Mouse (Mus musculus) testis, adult 2 months (tissue): ENCODE results near the gene Gm21921. TPM values are rescaled to one million over a fixed set of nuclear protein-coding genes. Genes with fewer than 3 reads are reported as not detected.
"Not testable (repeated sequence)": the region's sequence is repeated elsewhere in the genome, so short reads cannot be mapped to it uniquely, and the experiment has no call there.

Experiments used
- H3K27ac ChIP-seq: fragments of 200-500 bp; 2 replicates; pipeline ENCODE4 v1.5.1; 2012; ENCODE audit warnings: low read depth, low read length; ENCODE audit not compliant: control insufficient read depth, insufficient read depth
- H3K27me3 ChIP-seq: fragments of 200-500 bp; 2 replicates; pipeline ENCODE4 v1.6.1; 2012; ENCODE audit warnings: mild to moderate bottlenecking, low read length, moderate library complexity; ENCODE audit not compliant: control insufficient read depth, insufficient read depth
- H3K36me3 ChIP-seq: fragments of 200-500 bp; 2 replicates; pipeline ENCODE4 v1.6.1; 2012; ENCODE audit warnings: mild to moderate bottlenecking, low read length; ENCODE audit not compliant: control insufficient read depth, insufficient read depth
- H3K4me1 ChIP-seq: fragments of 200-500 bp; 2 replicates; pipeline ENCODE4 v1.6.1; 2012; ENCODE audit warnings: low read length; ENCODE audit not compliant: control insufficient read depth, insufficient read depth
- H3K4me3 ChIP-seq: fragments of 200-500 bp; 2 replicates; pipeline ENCODE4 v1.5.1; 2012; ENCODE audit warnings: low read depth, mild to moderate bottlenecking, low read length, moderate library complexity, mixed read lengths; ENCODE audit not compliant: control insufficient read depth
- polyA plus RNA-seq: library from polyadenylated mRNA; depleted of rRNA; stranded (reverse); fragments of >200 nt; gene quantifications from 2 replicates; pipeline ENCODE4 v1.2.3, GENCODE M21; 2012; rRNA removed

Gm21921 gene
- polyA plus RNA-seq, result 0.11 TPM in 1 of 2 replicates, not detected in the other

- H3K4me1 ChIP-seq, H3K4me3 ChIP-seq, H3K36me3 ChIP-seq, H3K27ac ChIP-seq, H3K27me3 ChIP-seq: not testable (repeated sequence)
Measured at GRCm38 (mm10) chrY:24796143-24796542, at the start of gene Gm21921. Gene Gm21921 (minus strand): TSS chrY:24796243.
